ENCODE assay signal across 14 mouse cellular contexts in genomic region chr17:14735493-14736004, GRCm38 (mm10).
"Had no signal": no experiment of that assay in that cellular context is flagged by ENCODE, and none has a peak within 500 bp of the region (broad histone marks: within the 10 kb centered on the region; RNA-seq: fewer than 3 reads in every experiment).

No protein-coding gene starts in this region.

- H3K27me3 ChIP-seq: kidney, embryonic 15.5 days; limb, embryonic 13.5 days; midbrain, embryonic 13.5 days; neural tube, embryonic 15.5 days had no signal

- H3K4me3 ChIP-seq: kidney, embryonic 15.5 days; limb, embryonic 13.5 days; midbrain, embryonic 13.5 days; neural tube, embryonic 15.5 days had no signal

- H3K27ac ChIP-seq: kidney, embryonic 15.5 days; limb, embryonic 13.5 days; liver, embryonic 14.5 days; midbrain, embryonic 13.5 days; neural tube, embryonic 15.5 days had no signal

- DNase-seq: kidney, postnatal 25 days; layer of hippocampus, adult 9-11 months; layer of hippocampus, postnatal 36 days; left cerebral cortex, postnatal 4 days; lung, adult 18-20 months; lung, postnatal 14 days; right cerebral cortex, adult 18-20 months; right cerebral cortex, postnatal 25 days; thymus, postnatal 4 days had no signal

- H3K36me3 ChIP-seq: kidney, embryonic 15.5 days; limb, embryonic 13.5 days; midbrain, embryonic 13.5 days; neural tube, embryonic 15.5 days had no signal

- H3K4me1 ChIP-seq: kidney, embryonic 15.5 days; limb, embryonic 13.5 days; neural tube, embryonic 15.5 days had no signal
